Mouse (Mus musculus): ENCODE results near the gene Med12l. TPM values are rescaled to one million over a fixed set of nuclear protein-coding genes. Genes with fewer than 3 reads are reported as not detected.

Gene Med12l
- polyA plus RNA-seq, 1 experiment, result 11.7 TPM

GRCm38 (mm10) chr3:59203802-59204520, 198.3 kb downstream of the Med12l start:
- H3K9ac ChIP-seq (ENCODE audit: low read depth, poor library complexity, severe bottlenecking), result no peak overlapping the region
- TF ChIP-seq CTCF (IDR thresholded peaks at IDR 0.05; ENCODE audit: low read depth, low read length) (no peak), POLR2A (IDR thresholded peaks at IDR 0.05; ENCODE audit: insufficient read depth, low read length) (no peak), EP300 (IDR thresholded peaks at IDR 0.05; ENCODE audit: insufficient read depth, low read depth, low read length) (no peak)
- no peaks in the 10 kb centered on the region for H3K9me3 ChIP-seq (replicated peaks; ENCODE audit: control insufficient read depth, insufficient read depth, low read length, poor library complexity, severe bottlenecking)
- no peak overlapping the region for H3K4me3 ChIP-seq (ENCODE audit: low read depth, low read length)
- no peaks in the 10 kb centered on the region for H3K36me3 ChIP-seq (ENCODE audit: control insufficient read depth, insufficient read depth, low read length, poor library complexity, severe bottlenecking)
- no peaks in the 10 kb centered on the region for H3K4me1 ChIP-seq (ENCODE audit: control insufficient read depth, insufficient read depth, low read length)
- no peak overlapping the region for H3K27ac ChIP-seq (ENCODE audit: insufficient read depth, low read length)
- no peaks in the 10 kb centered on the region; the same call in 1 of the 2 replicates for H3K27me3 ChIP-seq (ENCODE audit: control insufficient read depth, insufficient read depth, low read length, poor library complexity, severe bottlenecking)

GRCm38 (mm10) chr3:59204719-59205503, 199.3 kb downstream of the Med12l start:
- H3K9me3 ChIP-seq (replicated peaks; ENCODE audit: control insufficient read depth, insufficient read depth, low read length, poor library complexity, severe bottlenecking), result no peaks in the 10 kb centered on the region
- no peaks in the 10 kb centered on the region; the same call in 1 of the 2 replicates for H3K27me3 ChIP-seq (ENCODE audit: control insufficient read depth, insufficient read depth, low read length, poor library complexity, severe bottlenecking)
- H3K27ac ChIP-seq (ENCODE audit: insufficient read depth, low read length), result no peak overlapping the region
- no peak overlapping the region for H3K9ac ChIP-seq (ENCODE audit: low read depth, poor library complexity, severe bottlenecking)
- no peaks in the 10 kb centered on the region for H3K36me3 ChIP-seq (ENCODE audit: control insufficient read depth, insufficient read depth, low read length, poor library complexity, severe bottlenecking)
- H3K4me1 ChIP-seq (ENCODE audit: control insufficient read depth, insufficient read depth, low read length), result no peaks in the 10 kb centered on the region
- no peak overlapping the region for H3K4me3 ChIP-seq (ENCODE audit: low read depth, low read length)
- TF ChIP-seq EP300 (IDR thresholded peaks at IDR 0.05; ENCODE audit: insufficient read depth, low read depth, low read length) (no peak), POLR2A (IDR thresholded peaks at IDR 0.05; ENCODE audit: insufficient read depth, low read length) (no peak), CTCF (IDR thresholded peaks at IDR 0.05; ENCODE audit: low read depth, low read length) (no peak)

- H3K9me3 ChIP-seq (replicated peaks; ENCODE audit: control insufficient read depth, insufficient read depth, low read length, poor library complexity, severe bottlenecking), result no peaks in the 10 kb centered on the region
- TF ChIP-seq CTCF (IDR thresholded peaks at IDR 0.05; ENCODE audit: low read depth, low read length) (no peak), EP300 (IDR thresholded peaks at IDR 0.05; ENCODE audit: insufficient read depth, low read depth, low read length) (no peak), POLR2A (IDR thresholded peaks at IDR 0.05; ENCODE audit: insufficient read depth, low read length) (no peak)
- no peak overlapping the region for H3K27ac ChIP-seq (ENCODE audit: insufficient read depth, low read length)
- no peaks in the 10 kb centered on the region; the same call in 1 of the 2 replicates for H3K27me3 ChIP-seq (ENCODE audit: control insufficient read depth, insufficient read depth, low read length, poor library complexity, severe bottlenecking)
- no peaks in the 10 kb centered on the region for H3K36me3 ChIP-seq (ENCODE audit: control insufficient read depth, insufficient read depth, low read length, poor library complexity, severe bottlenecking)
- no peaks in the 10 kb centered on the region for H3K4me1 ChIP-seq (ENCODE audit: control insufficient read depth, insufficient read depth, low read length)
- no peak overlapping the region for H3K9ac ChIP-seq (ENCODE audit: low read depth, poor library complexity, severe bottlenecking)
- H3K4me3 ChIP-seq (ENCODE audit: low read depth, low read length), result no peak overlapping the region
These were observed 200.3 kb downstream of the Med12l start for GRCm38 (mm10) chr3:59205941-59206340.

- Histone ChIP-seq H3K9ac (ENCODE audit: low read depth, poor library complexity, severe bottlenecking) (no peak overlapping the region), H3K4me3 (ENCODE audit: low read depth, low read length) (no peak overlapping the region), H3K9me3 (replicated peaks; ENCODE audit: control insufficient read depth, insufficient read depth, low read length, poor library complexity, severe bottlenecking) (no peaks in the 10 kb centered on the region), H3K27ac (ENCODE audit: insufficient read depth, low read length) (no peak overlapping the region), H3K4me1 (ENCODE audit: control insufficient read depth, insufficient read depth, low read length) (no peaks in the 10 kb centered on the region), H3K27me3 (ENCODE audit: control insufficient read depth, insufficient read depth, low read length, poor library complexity, severe bottlenecking) (no peaks in the 10 kb centered on the region), H3K36me3 (ENCODE audit: control insufficient read depth, insufficient read depth, low read length, poor library complexity, severe bottlenecking) (no peaks in the 10 kb centered on the region)
- TF ChIP-seq CTCF (IDR thresholded peaks at IDR 0.05; ENCODE audit: low read depth, low read length) (peak; percentile 21), POLR2A (IDR thresholded peaks at IDR 0.05; ENCODE audit: insufficient read depth, low read length) (no peak), EP300 (IDR thresholded peaks at IDR 0.05; ENCODE audit: insufficient read depth, low read depth, low read length) (no peak)
These were observed 203.3 kb downstream of the Med12l start for GRCm38 (mm10) chr3:59208650-59209548.

GRCm38 (mm10) chr3:59210089-59210488, 204.5 kb downstream of the Med12l start:
- Histone ChIP-seq H3K9me3 (replicated peaks; ENCODE audit: control insufficient read depth, insufficient read depth, low read length, poor library complexity, severe bottlenecking) (no peaks in the 10 kb centered on the region), H3K9ac (ENCODE audit: low read depth, poor library complexity, severe bottlenecking) (no peak overlapping the region), H3K4me1 (ENCODE audit: control insufficient read depth, insufficient read depth, low read length) (no peaks in the 10 kb centered on the region), H3K27ac (ENCODE audit: insufficient read depth, low read length) (no peak overlapping the region), H3K36me3 (ENCODE audit: control insufficient read depth, insufficient read depth, low read length, poor library complexity, severe bottlenecking) (no peaks in the 10 kb centered on the region), H3K27me3 (ENCODE audit: control insufficient read depth, insufficient read depth, low read length, poor library complexity, severe bottlenecking) (no peaks in the 10 kb centered on the region), H3K4me3 (ENCODE audit: low read depth, low read length) (no peak overlapping the region)
- no peak for TF ChIP-seq EP300 (IDR thresholded peaks at IDR 0.05; ENCODE audit: insufficient read depth, low read depth, low read length)
- TF ChIP-seq POLR2A (IDR thresholded peaks at IDR 0.05; ENCODE audit: insufficient read depth, low read length), result no peak
- TF ChIP-seq CTCF (IDR thresholded peaks at IDR 0.05; ENCODE audit: low read depth, low read length), result no peak
